Mouse (Mus musculus): ENCODE measurements around the gene Serp1. TPM values are rescaled to one million over a fixed set of nuclear protein-coding genes. Genes with fewer than 3 reads are reported as not detected.
"Not testable (repeated sequence)": the region's sequence is repeated elsewhere in the genome, so short reads cannot be mapped to it uniquely, and the experiment has no call there.

Gene Serp1
- total RNA-seq, 2 experiments from 2014 or later, result 15.8 to 17.5 TPM

DNA sequence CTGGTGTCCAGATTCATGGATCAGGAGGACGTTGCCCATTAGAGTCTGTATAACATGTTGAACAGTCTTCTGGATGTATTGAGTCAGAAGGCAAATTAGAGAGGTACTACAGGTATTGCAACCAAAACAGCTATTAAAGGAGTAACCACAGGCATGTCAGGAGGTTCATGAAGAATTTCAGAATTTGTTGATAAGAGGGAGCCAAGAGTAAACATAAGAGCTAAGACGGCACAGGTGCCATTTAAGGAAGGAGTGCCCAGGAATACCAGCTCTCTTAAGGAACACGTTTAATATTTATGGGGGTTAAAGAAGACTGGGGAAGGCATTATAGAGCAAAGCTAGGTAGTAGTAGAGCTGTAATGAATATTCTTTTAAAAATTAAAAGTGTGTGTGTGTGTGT is 13.0 kb downstream of the Serp1 start:
- intact Hi-C loops (cut with DNase I), result no loop called here
- DNase-seq, result no peak

DNA sequence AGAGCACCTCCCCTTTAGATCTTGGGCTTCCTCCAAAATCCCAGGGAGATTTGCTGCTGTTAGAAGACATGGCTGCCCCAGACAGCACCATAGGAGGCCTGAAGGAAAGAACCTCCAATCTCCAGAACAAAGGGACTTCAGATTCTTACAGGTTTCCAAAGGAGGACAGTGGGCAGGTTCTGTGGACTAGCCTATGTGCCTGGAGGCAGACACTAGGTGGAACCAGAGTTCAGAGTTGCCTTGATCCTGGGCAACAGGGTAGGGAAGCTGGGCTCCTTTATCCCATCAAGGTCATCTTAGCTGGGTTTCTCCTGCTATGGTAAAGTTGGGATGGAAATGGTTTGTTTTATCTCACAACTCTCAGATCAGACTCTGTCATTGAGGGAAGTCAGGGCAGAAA is 14.1 kb downstream of the Serp1 start:
- peak in 1 of 2 experiments; percentile 14 for DNase-seq
- intact Hi-C loops (cut with DNase I), result no loop called here

DNA sequence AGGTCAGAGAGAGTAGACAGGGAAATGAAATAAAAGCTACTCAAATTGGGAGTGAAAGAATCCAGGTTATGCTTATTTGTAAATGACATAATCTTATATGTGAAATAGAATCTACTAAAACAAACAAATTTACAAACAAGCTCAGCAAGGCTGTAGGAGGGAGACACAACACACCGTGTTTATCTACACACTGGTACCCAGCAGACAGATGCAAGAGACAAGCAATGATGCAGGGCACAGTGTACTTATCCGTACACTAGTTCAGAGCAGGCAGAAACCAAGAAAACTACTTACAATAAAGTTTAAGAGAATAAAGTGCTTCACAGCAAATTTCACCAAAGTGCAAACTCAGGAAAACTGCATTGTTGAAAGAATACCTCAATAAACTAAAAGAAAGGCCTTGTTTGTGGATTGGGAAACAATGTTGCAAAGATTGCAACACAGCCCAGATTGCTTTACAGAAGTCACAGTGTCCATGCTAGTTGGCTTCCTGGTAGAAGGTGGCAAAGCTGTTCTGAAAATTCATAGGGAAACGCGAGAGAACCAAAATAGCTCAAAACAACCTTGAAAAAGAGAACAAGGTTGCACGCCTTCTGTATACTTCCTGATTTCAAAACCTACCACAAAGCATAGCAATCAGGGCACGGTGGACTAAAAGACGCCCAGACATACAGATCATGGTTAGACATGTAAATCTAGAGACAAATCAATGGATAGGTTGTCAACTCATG is 17.5 kb downstream of the Serp1 start:
- no peak for DNase-seq
- intact Hi-C loops (cut with DNase I), result no loop called here

DNA sequence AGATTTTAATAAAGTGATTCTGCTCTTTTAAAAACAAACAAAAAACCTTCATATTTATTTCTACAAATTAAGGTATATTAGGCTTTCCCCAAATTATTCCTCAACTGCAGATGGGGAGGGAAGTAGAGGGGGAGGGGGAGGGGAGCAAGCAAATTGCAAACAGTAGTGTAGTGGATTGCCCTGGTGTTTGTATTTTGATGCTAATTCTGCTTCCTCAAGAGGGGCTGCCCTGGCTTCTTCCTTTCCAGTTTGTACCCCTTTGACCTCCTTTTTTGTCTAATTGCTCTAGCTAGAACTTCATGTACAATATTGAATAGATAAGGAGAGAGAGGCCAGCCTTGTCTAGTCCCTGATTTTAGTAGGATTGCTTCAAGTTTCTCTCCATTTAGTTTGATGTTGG is 21.0 kb downstream of the Serp1 start:
- intact Hi-C loops (cut with DNase I), result loop anchor here (5.0 kb wide), 1 partner anchor 278 kb away; no protein-coding TSS in a partner anchor

DNA sequence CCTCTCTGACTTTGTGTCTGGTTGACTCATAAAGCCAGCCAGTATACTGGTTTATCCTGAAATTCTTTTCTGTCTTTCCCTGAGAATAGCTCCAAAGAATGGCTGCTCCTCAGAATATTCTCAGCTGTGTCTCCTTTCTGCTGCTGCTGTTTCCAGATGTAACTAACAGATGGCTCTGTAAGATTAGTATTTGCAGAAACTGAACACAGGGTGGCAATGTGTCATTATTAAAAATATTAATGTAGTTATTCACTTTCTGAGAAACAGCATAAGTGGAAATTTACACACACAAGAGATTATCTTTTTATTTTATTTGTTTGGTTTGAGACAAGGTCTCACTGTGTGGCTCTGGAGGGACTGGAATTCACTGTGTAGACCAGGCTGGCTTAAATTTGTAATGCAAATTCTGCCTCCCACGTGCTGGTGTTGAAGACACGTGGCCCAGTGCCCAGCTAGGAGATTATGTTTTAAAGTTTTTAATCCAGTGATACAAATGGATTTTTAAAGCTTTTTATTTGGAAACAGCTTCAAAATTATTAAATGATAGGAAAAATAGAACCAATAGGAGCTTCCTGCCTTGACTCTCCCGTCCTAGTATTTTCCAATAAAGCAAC is 21.9 kb downstream of the Serp1 start:
- no peak for DNase-seq
- intact Hi-C loops (cut with DNase I), result loop anchor here (5.0 kb wide), 1 partner anchor 278 kb away; no protein-coding TSS in a partner anchor

More for the DNA sequence above, 21.0 kb downstream of the Serp1 start:
- no peak for DNase-seq

DNA sequence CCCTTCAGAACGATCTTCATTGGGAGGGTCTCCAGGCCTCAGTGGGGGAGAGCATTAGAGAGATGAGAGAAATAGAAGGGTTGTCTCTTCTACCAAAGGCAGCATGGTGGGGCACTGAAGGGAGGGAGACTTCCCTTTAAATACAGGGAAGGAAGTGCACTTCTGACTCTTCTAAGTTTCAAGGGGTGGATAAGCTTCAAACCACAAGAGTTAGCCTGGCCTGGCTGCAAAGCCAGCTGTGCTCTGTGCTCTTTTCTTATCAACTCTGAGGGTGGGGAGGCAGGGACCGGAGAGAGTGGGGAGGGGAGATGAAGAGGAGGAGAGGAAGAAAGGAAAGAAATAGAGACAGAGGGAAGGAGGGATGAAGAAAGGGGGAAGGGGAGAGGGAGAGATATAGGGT is 23.7 kb downstream of the Serp1 start:
- DNase-seq, result no peak
- intact Hi-C loops (cut with DNase I), result loop anchor here (5.0 kb wide), 1 partner anchor 280 kb away; no protein-coding TSS in a partner anchor

DNA sequence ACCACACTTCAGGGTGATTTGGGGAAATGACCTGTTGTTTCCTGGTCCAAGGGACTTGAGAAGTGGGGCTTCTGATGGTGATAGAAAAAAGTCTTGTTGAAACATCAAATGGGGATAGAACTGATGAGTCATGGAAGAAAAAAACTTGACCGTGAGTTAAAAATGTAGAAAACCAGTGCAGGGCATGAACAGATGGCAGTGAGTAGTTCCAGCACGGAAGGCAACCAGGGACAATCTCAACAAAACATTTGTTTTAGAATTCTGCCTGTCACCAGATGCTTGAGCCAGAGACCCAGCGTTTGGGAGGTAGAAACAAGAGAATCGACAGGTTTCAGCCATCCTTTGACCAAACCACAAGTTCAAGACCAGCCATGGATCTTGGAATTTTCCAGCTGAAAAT is 32.1 kb downstream of the Serp1 start:
- no peak for DNase-seq
- intact Hi-C loops (cut with DNase I), result loop anchor here (10.0 kb wide), 1 partner anchor 649 kb away; the partner anchor contains the start of gene Pfn2

DNA sequence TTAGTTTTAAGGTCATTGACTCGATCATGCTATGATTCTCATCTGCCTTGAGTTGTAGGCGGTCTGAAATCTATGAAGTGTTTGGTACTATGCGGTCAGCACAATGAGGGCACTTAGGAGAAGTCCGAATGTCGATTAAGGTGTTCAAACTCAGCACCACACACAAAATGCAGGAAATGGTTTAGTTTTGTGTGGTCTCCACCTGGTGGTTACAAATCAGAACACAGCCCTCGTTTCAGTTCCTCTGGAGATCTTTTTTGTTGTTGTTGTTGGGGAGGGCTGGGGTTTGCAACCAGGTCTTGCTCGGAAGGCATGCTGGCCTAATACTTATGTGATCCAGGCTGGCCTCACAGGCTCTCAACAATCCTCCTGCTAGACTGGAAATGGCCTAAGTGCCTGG is 34.9 kb downstream of the Serp1 start:
- intact Hi-C loops (cut with DNase I), result loop anchor here (1.0 to 10.0 kb wide), 2 partner anchors 327 to 646 kb away; partner anchors contain the start of gene Pfn2
- DNase-seq, result peak; percentile 8 to 46

DNA sequence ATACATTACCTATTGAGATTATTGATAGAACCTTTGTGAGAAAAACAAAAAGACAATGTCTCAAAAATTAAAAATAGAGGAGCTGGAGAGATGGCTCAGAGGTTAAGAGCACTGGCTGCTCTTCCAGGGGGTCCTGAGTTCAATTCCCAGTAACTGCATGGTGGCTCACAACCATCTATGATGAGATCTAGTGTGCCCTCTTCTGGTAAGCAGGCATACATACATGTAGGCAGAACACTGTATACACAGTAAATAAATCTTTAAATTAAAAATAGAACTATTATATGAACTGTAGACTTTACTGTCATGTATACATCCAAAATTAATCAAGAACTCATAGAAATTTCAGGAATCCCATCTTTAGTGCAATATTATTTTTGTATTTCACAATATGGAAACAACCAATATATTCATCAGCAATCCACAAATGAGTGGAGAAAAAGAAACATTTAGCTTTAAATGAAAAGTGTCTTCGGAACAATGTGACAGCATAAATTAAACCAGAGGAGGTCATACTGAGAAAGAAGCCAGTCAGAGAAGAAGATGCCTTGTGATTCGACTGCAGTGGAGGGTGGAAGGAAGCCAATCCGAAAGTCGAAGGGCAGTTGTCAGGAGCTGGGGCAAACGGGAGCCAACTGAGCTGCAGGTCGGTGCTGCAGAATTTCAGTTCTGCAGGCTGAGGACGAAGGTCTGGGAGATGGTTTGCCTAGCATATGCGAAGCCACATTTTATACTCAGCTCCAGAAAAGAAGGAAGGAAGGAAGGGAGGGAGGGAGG is 37.5 kb downstream of the Serp1 start:
- DNase-seq, result peak in 1 of 2 experiments; percentile 5
- intact Hi-C loops (cut with DNase I), result loop anchor here (2.0 kb wide), 1 partner anchor 71 kb away; no protein-coding TSS in a partner anchor

DNA sequence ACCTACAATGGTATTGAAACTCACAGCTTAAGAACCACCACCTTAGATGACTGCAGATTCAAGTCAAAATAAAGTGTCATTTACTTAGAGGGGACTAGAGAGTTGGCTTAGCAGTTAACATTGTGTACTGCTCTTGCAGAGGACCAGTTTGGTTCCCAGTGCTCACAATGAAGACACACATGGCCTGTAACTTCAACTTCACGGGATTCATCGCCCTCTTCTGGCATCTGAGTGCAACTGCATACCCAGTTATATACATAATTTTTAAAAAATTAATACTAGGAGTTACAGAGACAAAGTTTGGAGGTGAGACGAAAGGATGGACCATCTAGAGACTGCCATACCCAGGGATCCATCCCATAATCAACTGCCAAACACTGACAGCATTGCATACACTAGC is 38.6 kb downstream of the Serp1 start:
- intact Hi-C loops (cut with DNase I), result loop anchor here (2.0 kb wide), 1 partner anchor 70 kb away; no protein-coding TSS in a partner anchor
- DNase-seq, result no peak

DNA sequence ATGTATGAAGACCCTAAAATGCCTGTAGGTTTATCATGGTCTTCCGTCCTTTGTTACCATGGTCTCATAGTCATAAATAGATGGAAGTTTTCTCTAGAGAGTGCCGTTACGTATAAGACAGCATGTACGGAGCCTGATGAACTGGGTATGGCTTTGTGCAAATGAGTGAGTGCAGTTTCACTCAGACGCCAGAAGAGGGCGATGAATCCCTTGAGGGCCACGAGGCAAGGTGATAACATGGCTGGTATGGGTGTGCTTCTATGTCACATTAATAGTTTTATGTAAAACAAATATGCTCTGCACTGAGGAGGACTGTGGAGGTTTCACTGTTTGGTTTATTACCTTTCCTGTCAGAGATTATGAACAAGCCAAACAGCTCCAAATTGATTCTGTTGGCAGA is 39.8 kb downstream of the Serp1 start:
- DNase-seq, result peak in 1 of 2 experiments; percentile 4
- intact Hi-C loops (cut with DNase I), result loop anchor here (2.0 kb wide), 1 partner anchor 69 kb away; no protein-coding TSS in a partner anchor

DNA sequence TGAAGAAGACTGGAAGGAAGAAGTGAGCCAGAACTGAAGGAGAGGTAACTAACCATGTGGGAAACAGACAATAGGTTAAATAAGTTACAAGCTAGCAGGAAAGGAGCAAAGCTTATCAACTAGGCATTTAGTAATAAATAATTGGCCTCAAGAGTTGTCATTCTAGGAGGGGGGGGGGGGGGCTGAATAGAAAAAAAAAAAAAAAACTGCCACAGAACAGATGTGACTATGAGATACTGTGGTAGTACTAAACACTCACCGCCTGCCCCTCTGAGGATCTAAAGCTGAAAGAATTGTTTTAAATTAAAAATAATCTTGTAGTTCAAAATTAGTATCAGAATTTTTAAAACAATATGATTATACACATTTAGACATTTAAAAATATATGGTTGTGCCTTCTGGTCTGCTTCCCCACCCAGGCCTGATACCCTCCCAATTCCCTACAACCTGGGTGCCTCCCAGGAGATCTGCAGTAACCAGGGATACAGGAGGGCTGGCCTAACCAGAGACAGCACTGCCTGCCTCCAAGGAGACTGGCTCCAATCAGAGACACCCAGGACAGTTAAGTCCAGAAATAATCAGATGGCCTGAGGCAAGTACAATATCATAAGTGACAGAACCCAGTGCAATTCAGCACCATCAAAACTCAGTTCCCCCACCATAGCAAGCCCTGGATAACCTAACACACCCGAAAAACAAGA is 46.8 kb downstream of the Serp1 start:
- intact Hi-C loops (cut with DNase I), result no loop called here
- DNase-seq, result no peak

DNA sequence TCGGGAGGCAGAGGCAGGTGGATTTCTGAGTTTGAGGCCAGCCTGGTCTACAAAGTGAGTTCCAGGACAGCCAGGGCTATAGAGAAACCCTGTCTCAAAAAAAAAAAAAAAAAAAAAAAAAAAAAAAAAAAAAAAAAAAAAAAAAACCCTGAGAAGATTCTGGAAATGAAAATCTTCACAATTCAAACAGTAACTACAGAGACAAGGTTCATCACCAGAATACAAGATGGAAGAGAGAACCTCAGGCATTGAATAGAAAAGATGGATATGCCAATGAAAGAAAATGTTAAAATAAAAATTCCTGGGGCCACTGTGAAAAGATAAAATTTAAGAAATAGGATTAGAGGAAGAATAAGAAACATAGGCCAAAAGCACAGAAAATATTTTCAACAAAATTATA is 50.4 kb downstream of the Serp1 start:
- intact Hi-C loops (cut with DNase I); DNase-seq: not testable (repeated sequence)

Other genes starting within 250 kb of the Serp1 start
- 10 to 100 TPM; 25.1 to 27.5 TPM for gene Tsc22d2, start 111.2 kb downstream of the Serp1 start, total RNA-seq (2021)
- 10 to 100 TPM; 36.4 to 42.7 TPM for gene Eif2a, start 71 bp downstream of the Serp1 start, total RNA-seq (2021)
- 100 to 1,000 TPM; 113 to 117 TPM for gene Selenot, start 50.7 kb upstream of the Serp1 start, total RNA-seq (2021)
- under 1 TPM in 1 of 2 experiments, not detected in 1; 0.10 TPM for gene Erich6, start 111.3 kb upstream of the Serp1 start, total RNA-seq (2021)
- 10 to 100 TPM; 13.9 to 14.2 TPM for gene Siah2, start 166.5 kb upstream of the Serp1 start, total RNA-seq (2021)